Mouse (Mus musculus): ENCODE results near the gene Higd2a.

The Higd2a gene

GRCm38 (mm10) chr13:54589996-54590951 lies at the start of gene Higd2a, which contains the start of gene Nop16:
TSS of gene Higd2a (plus strand) at chr13:54590207.
TSS of gene Nop16 (minus strand) at chr13:54590090.
- peak; percentile 96 for DNase-seq (ENCODE audit: low read depth, low spot score)

DNA sequence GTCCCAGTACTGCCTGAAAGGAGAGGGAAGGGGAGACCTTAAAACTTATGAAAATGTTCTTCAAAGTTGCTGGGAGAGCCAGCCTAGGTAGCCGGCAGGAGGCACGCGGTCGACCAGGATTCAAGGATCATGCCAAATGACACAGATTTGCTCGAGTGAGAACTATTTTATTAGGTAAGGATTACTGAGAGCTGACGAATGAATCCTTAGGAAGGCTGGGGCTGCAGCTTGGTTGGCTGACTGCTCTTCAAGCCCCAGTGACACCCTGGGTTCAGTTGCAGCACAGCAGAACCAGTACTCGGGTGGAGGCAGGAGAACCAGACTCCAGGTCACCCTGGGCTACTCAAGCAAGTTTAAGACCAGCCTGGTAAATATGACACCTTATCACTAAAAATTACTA lies 42.0 kb upstream of the Higd2a start:
- no peak for DNase-seq (ENCODE audit: low read depth, low spot score)

DNA sequence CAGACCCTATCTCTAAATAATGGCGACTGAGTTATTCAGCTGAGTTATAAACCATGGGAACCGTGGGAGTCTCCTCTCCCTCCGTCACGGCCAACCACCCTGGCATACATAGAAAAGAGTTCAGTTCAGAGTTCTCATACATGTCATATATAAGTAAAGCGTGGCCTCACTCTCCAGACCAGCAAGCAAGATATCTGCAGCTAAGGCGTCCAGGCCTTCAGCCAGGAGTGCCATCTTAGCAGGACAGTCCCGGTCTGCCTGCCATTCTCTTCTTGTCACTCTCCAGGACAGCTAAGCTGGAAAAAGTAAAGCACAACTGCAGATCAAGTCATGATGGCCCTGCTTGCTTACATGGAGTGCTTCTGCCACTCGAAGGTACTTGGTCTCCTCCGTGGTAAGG lies 33.8 kb upstream of the Higd2a start:
- DNase-seq (ENCODE audit: low read depth, low spot score) = no peak

DNA sequence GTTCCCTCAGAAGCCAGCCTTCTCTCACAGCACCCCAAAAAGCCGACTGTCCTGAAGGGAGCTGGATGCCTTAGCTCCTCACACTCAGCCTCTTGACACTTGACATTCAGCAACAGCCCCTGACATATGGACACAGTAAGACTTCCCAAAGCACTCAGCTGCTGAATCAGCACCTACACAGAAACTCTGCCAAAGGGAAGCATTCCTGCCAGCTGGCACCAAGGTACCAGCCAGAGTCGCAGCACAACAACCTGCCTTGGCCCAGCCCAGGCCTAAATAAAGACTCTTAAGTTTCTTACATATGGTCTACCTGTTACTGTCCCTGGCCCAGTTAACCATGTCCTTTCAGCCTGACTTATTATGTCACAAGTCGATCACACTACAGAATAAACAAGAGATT lies 33.2 kb upstream of the Higd2a start:
- DNase-seq (ENCODE audit: low read depth, low spot score) = no peak

GRCm38 (mm10) chr13:54557652-54558051 lies 32.4 kb upstream of the Higd2a start:
- no peak for DNase-seq (ENCODE audit: low read depth, low spot score)

DNA sequence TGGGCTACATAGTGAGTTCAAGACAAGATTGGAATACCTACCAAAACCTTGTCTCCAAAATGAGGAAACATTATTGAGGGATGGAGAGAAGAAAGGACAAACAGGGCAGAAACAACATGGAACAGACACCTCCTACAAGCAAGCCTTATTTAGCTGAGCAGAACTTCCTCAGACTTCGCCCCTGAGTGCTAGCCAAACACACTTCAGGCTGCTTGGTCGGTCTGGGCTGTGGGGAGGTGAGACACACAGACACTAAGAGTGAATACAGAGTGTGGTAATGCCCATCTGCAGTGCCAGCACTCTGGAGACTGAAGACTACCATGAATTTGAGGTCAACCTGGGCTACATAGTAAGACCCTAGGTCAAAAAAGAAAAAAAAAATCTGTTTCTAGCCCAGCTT lies 30.4 kb upstream of the Higd2a start:
- no peak for DNase-seq (ENCODE audit: low read depth, low spot score)

DNA sequence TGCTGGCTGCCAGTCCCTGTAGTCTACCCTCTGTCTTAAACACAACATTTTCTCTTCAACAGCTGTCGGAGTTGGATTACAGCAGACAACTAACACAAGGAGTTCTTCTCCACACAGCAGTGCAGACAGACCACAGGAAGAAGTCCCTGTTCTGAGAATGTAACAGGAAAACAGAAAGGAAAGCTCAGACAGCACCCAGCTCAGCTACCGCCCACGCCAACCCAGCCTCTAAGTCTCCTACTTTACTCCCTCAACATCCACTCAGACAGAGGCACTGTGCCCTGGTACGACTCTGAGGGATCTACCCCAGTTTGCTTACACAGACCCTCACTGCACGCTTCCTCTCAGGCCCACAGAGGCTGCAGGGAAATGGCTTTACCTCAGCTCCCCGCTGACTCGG lies 29.4 kb upstream of the Higd2a start:
- no peak for DNase-seq (ENCODE audit: low read depth, low spot score)

DNA sequence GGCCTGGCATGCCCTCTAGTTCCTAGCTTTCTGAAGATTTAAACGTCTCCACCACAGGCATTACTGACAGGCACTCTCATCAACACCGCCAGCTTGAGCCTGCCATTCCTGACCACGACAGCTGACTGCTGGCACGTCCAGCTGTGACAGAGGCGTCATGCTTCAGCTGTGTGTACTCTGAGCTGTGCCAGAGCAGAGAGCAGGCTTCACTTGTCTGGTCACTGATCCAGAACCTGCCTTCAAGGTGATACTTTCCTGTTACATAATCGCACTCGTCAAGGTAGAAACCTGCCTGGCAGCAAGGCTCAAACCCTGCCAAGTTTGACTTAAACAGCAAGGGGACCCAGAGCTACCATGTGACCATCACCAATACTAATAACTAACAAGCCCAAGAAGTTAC lies 27.4 kb upstream of the Higd2a start:
- DNase-seq (ENCODE audit: low read depth, low spot score) = no peak

- no peak for DNase-seq (ENCODE audit: low read depth, low spot score)
Measured at GRCm38 (mm10) chr13:54564232-54565200, 25.5 kb upstream of the Higd2a start.

DNA sequence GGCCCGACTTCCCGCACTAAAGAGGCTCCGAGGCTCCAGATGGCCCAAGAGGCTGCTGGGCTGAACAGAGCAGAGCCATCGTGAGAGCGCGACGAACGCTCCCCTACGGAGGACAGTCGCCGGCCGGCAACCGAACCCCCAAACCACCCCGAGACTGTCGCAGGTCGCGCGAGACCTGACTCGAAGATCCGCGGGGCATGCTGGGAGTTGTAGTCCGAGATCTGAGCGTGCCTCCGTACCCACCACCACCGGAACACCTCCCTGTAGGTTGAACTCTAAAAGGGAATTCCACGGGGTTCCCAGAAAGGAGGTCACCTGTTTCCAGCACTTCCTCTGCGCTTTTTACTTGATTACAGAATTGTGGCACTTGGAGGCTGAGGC lies 24.8 kb upstream of the Higd2a start, which contains the start of gene 4833439L19Rik:
Gene 4833439L19Rik, minus strand, starts transcription at position 235 of the 381 bp plus-strand sequence.
- peak; percentile 89 for DNase-seq (ENCODE audit: low read depth, low spot score)

GRCm38 (mm10) chr13:54565594-54566345 lies 24.2 kb upstream of the Higd2a start:
- no peak for DNase-seq (ENCODE audit: low read depth, low spot score)

GRCm38 (mm10) chr13:54568380-54568779 lies 21.6 kb upstream of the Higd2a start:
- DNase-seq (ENCODE audit: low read depth, low spot score) = no peak

GRCm38 (mm10) chr13:54569282-54569681 lies 20.7 kb upstream of the Higd2a start:
- no peak for DNase-seq (ENCODE audit: low read depth, low spot score)

DNA sequence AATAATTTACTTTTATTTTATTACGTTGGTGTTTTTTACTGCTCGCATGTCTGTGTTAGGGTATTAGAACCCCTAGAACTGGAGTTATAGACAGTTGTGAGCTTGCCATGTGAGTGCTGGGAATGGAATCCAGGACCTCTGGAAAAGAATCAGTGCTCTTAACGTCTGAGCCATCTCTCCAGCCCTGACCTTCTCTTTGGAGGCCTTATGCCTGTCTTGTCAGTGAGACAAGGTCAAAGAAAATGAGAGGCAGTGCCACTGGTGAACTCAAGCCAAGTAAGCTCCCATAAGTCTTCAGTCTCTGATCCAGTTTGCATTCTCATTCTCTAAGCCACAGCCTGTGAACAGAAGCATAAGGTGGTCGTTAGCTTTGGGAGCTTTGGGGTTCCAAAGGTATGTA lies 19.3 kb upstream of the Higd2a start:
- DNase-seq (ENCODE audit: low read depth, low spot score) = no peak

GRCm38 (mm10) chr13:54571637-54572036 lies 18.4 kb upstream of the Higd2a start:
- no peak for DNase-seq (ENCODE audit: low read depth, low spot score)

- DNase-seq (ENCODE audit: low read depth, low spot score) = no peak
Measured at GRCm38 (mm10) chr13:54572621-54573020, 17.4 kb upstream of the Higd2a start.

DNA sequence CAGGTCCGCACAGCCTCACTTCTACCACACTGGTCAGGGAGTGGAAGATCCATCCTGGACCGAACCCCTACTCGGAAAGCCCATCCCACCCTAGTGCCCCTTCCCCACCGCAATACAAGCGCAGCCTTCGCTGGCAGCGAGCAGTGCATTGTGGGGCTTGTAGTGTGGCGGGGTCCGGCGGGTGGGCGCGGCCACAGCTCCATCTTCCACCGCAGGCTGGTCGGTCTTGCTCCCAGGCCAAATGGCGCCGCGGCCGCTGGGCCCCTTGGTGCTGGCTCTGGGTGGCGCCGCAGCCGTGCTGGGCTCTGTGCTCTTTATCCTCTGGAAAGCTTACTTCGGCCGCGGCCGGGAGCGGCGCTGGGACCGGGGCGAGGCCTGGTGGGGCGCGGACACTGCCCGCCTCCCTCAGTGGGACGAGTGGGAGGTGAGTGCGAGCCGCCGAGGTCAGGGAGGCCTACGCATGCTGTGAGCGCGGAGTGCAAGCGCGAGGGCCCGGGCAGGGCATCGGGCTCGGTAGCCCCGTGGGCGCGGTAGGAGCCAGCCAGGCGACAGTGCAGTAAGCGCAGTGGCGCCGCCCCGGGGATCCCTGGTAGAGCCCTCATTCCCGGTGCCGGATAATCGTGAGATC lies 15.0 kb upstream of the Higd2a start, which contains the start of gene Arl10:
Gene Arl10, plus strand, starts transcription at position 162 of the 628 bp plus-strand sequence.
- DNase-seq (ENCODE audit: low read depth, low spot score) = peak; percentile 39

DNA sequence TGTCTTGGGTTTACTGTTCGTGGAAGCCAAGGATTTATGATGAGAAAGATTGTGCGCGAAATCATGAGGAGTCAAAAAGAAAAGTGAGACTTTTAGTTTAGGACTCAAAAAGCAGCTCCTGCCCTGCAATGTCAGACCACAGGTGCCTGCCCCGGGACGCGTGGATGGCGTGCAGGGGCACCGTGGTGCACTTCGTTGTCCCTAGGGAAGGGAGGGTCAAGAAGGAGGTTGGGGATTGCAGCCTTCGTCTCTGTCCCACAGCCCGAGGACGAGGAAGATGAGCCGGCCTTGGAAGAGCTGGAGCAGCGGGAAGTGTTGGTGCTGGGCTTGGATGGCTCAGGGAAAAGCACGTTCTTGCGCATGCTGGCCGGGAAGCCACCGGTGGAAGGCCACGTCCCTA lies 14.5 kb upstream of the Higd2a start:
- no peak for DNase-seq (ENCODE audit: low read depth, low spot score)

GRCm38 (mm10) chr13:54577652-54578507 lies 12.1 kb upstream of the Higd2a start:
- no peak for DNase-seq (ENCODE audit: low read depth, low spot score)

DNA sequence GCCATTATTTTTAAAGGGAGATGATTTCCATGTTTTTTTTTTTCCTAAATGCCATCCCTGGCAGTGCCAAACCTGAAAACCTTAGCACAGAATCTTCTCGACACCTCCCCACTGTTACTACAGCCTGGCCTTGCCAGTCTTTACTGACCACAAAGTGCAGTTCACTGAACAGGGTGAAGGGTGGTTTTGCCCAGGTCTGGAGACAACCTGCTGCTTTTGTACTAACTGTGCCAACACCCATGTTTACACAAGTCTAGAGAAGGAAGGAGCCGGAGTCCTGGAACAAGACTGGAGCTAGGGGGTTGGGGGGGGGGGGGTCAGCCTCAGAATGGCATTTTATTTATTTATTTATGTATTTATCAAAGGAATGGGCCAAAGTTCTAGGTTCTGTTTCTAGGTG lies 8.6 kb upstream of the Higd2a start:
- DNase-seq (ENCODE audit: low read depth, low spot score) = no peak

Measured in brain, embryonic 18.5 days (tissue).